Mouse (Mus musculus): ENCODE data around the gene Tec.
A peak's percentile ranks its signal among the peaks of the same experiment; 100 is the strongest.

The Tec gene

DNA sequence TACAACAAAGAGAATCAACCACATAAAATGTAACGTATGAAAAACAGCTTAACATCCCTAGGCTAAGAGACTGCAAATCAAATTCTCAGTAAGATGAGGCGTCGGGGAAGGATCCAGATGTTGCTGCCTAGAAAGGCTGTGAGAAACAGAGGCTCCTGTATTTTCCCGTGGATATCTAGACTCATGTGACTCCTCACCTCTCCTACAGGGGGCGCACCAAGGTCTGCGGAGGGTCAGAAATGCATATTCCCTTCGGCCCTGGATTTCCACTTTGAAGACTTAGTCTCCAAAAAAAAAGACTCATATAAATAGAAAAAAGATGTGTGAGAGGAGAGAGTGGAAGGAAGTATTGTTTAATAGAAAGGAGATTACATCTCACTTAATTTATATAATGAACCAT lies 147.7 kb downstream of the Tec start:
- no peak for DNase-seq

- DNase-seq, result peak in 1 of 2 experiments; percentile 28
These were observed 157.6 kb downstream of the Tec start for GRCm38 (mm10) chr5:72710572-72711278.

GRCm38 (mm10) chr5:72709976-72710375 lies 158.3 kb downstream of the Tec start:
- no peak for DNase-seq

DNA sequence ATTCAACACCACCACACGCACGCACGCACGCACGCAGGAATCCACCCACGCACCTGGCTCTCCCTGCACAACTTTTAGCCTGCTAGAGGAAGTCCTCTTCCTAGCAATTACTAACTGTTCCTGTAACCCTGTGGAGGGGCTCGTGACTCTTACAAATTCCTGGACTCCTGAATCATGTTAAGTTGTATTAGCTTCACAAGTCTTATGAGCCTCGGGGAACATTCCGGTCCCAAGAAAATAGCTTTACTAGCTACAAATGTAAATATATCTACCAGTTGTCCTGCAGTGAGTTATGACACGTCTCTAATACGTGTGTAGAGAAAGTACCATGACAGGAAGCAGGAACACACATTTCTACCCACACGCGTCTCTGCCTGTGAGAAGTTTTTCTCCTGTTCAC lies 158.8 kb downstream of the Tec start:
- no peak for DNase-seq

GRCm38 (mm10) chr5:72706722-72707121 lies 161.6 kb downstream of the Tec start:
- DNase-seq, result no peak

DNA sequence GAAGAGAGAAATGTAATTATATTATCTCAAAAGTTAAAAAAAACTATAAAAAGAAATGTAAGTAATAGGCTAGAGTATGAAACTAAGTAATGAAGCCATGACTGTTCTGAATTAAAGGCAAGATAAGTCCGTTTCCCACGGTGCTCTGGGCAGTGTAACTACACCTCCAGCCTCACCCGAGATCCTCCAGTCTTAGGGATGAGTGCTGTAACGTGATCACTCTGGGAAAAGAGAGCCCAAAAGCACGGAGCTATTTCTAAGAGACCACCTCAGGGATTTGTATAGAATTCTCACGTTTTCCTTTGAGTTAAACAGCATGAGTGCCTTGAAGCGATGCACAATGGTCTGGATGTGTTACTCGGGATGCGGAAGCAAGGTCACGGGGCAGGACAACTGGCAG lies 162.2 kb downstream of the Tec start:
- DNase-seq, result no peak
